Mouse (Mus musculus): Measurements from ENCODE around the gene Foxo1. TPM values are rescaled to one million over a fixed set of nuclear protein-coding genes. Genes with fewer than 3 reads are reported as not detected.
A peak's percentile ranks its signal among the peaks of the same experiment; 100 is the strongest.

Foxo1 gene
- polyA plus RNA-seq, 1 experiment from 2014 or later = 9.0 TPM

- H3K4me2 ChIP-seq (ENCODE audit: low read depth, low read length) = peak overlapping the region; percentile 95
- WGBS = 60% methylated on average over 5 of the region's 5 CpGs
These were observed 3.2 kb downstream of the Foxo1 start for GRCm38 (mm10) chr3:52271376-52271775.

GRCm38 (mm10) chr3:52272376-52272865 lies 4.3 kb downstream of the Foxo1 start:
- WGBS = 58% methylated on average over 8 of the region's 8 CpGs

More at GRCm38 (mm10) chr3:52271376-52271775, 3.2 kb downstream of the Foxo1 start:
- no peak overlapping the region for H3K27ac ChIP-seq (replicated peaks; ENCODE audit: low read depth, low read length)
- no peak overlapping the region for H3K9ac ChIP-seq (ENCODE audit: low read depth, low read length)
- ATAC-seq (ENCODE audit: low read depth) (no peak), DNase-seq (ENCODE audit: low spot score) (no peak)
- no peaks in the 10 kb centered on the region for H3K9me3 ChIP-seq (ENCODE audit: control insufficient read depth, low read length)
- H3K4me3 ChIP-seq (ENCODE audit: low read depth, low read length) = peak overlapping the region; percentile 93
- peaks cover 4% of the 10 kb centered on the region for H3K27me3 ChIP-seq (replicated peaks; ENCODE audit: control insufficient read depth, insufficient read depth, low read length)
- H3K36me3 ChIP-seq (ENCODE audit: control insufficient read depth, insufficient read depth, low read length) = no peaks in the 10 kb centered on the region
- peaks cover 12% of the 10 kb centered on the region for H3K4me1 ChIP-seq (ENCODE audit: control insufficient read depth, insufficient read depth, low read length)

GRCm38 (mm10) chr3:52274475-52274874 lies 6.3 kb downstream of the Foxo1 start:
- Histone ChIP-seq H3K4me3 (ENCODE audit: low read depth, low read length) (no peak overlapping the region), H3K27ac (replicated peaks; ENCODE audit: low read depth, low read length) (no peak overlapping the region), H3K4me1 (ENCODE audit: control insufficient read depth, insufficient read depth, low read length) (peaks cover 7% of the 10 kb centered on the region), H3K4me2 (ENCODE audit: low read depth, low read length) (no peak overlapping the region), H3K36me3 (ENCODE audit: control insufficient read depth, insufficient read depth, low read length) (no peaks in the 10 kb centered on the region), H3K9ac (ENCODE audit: low read depth, low read length) (no peak overlapping the region), H3K9me3 (ENCODE audit: control insufficient read depth, low read length) (no peaks in the 10 kb centered on the region), H3K27me3 (replicated peaks; ENCODE audit: control insufficient read depth, insufficient read depth, low read length) (no peaks in the 10 kb centered on the region)
- no peak for ATAC-seq (ENCODE audit: low read depth)
- DNase-seq (ENCODE audit: low spot score) = no peak

More at GRCm38 (mm10) chr3:52272376-52272865, 4.3 kb downstream of the Foxo1 start:
- no peak overlapping the region for H3K4me3 ChIP-seq (ENCODE audit: low read depth, low read length)
- H3K4me2 ChIP-seq (ENCODE audit: low read depth, low read length) = no peak overlapping the region
- no peaks in the 10 kb centered on the region for H3K27me3 ChIP-seq (replicated peaks; ENCODE audit: control insufficient read depth, insufficient read depth, low read length)
- no peaks in the 10 kb centered on the region for H3K9me3 ChIP-seq (ENCODE audit: control insufficient read depth, low read length)
- no peaks in the 10 kb centered on the region for H3K36me3 ChIP-seq (ENCODE audit: control insufficient read depth, insufficient read depth, low read length)
- no peak overlapping the region for H3K9ac ChIP-seq (ENCODE audit: low read depth, low read length)
- no peak overlapping the region for H3K27ac ChIP-seq (replicated peaks; ENCODE audit: low read depth, low read length)
- ATAC-seq (ENCODE audit: low read depth) = no peak
- peaks cover 7% of the 10 kb centered on the region for H3K4me1 ChIP-seq (ENCODE audit: control insufficient read depth, insufficient read depth, low read length)
- DNase-seq (ENCODE audit: low spot score) = no peak

- ATAC-seq (ENCODE audit: low read depth) = no peak
These were observed 7.0 kb downstream of the Foxo1 start for GRCm38 (mm10) chr3:52275037-52275555.

GRCm38 (mm10) chr3:52280681-52281080 lies 12.5 kb downstream of the Foxo1 start:
- no peaks in the 10 kb centered on the region for H3K27me3 ChIP-seq (replicated peaks; ENCODE audit: control insufficient read depth, insufficient read depth, low read length)
- no peak overlapping the region for H3K4me3 ChIP-seq (ENCODE audit: low read depth, low read length)
- DNase-seq (ENCODE audit: low spot score) (no peak), ATAC-seq (ENCODE audit: low read depth) (no peak)
- no peak overlapping the region for H3K9ac ChIP-seq (ENCODE audit: low read depth, low read length)
- WGBS = 87% methylated on average over 1 of the region's 1 CpGs
- no peaks in the 10 kb centered on the region for H3K9me3 ChIP-seq (ENCODE audit: control insufficient read depth, low read length)
- no peaks in the 10 kb centered on the region for H3K36me3 ChIP-seq (ENCODE audit: control insufficient read depth, insufficient read depth, low read length)
- H3K27ac ChIP-seq (replicated peaks; ENCODE audit: low read depth, low read length) = no peak overlapping the region
- H3K4me1 ChIP-seq (ENCODE audit: control insufficient read depth, insufficient read depth, low read length) = no peaks in the 10 kb centered on the region
- H3K4me2 ChIP-seq (ENCODE audit: low read depth, low read length) = no peak overlapping the region

More at GRCm38 (mm10) chr3:52275037-52275555, 7.0 kb downstream of the Foxo1 start:
- WGBS = 82% methylated on average over 9 of the region's 9 CpGs
- no peaks in the 10 kb centered on the region for H3K36me3 ChIP-seq (ENCODE audit: control insufficient read depth, insufficient read depth, low read length)
- H3K9me3 ChIP-seq (ENCODE audit: control insufficient read depth, low read length) = no peaks in the 10 kb centered on the region
- peaks cover 5% of the 10 kb centered on the region for H3K4me1 ChIP-seq (ENCODE audit: control insufficient read depth, insufficient read depth, low read length)
- DNase-seq (ENCODE audit: low spot score) = no peak
- H3K27me3 ChIP-seq (replicated peaks; ENCODE audit: control insufficient read depth, insufficient read depth, low read length) = no peaks in the 10 kb centered on the region
- H3K9ac ChIP-seq (ENCODE audit: low read depth, low read length) = no peak overlapping the region
- no peak overlapping the region for H3K27ac ChIP-seq (replicated peaks; ENCODE audit: low read depth, low read length)
- no peak overlapping the region for H3K4me2 ChIP-seq (ENCODE audit: low read depth, low read length)
- H3K4me3 ChIP-seq (ENCODE audit: low read depth, low read length) = no peak overlapping the region

GRCm38 (mm10) chr3:52281882-52282281 lies 13.7 kb downstream of the Foxo1 start:
- Histone ChIP-seq H3K36me3 (ENCODE audit: control insufficient read depth, insufficient read depth, low read length) (no peaks in the 10 kb centered on the region), H3K4me2 (ENCODE audit: low read depth, low read length) (no peak overlapping the region), H3K4me1 (ENCODE audit: control insufficient read depth, insufficient read depth, low read length) (no peaks in the 10 kb centered on the region), H3K9me3 (ENCODE audit: control insufficient read depth, low read length) (no peaks in the 10 kb centered on the region), H3K4me3 (ENCODE audit: low read depth, low read length) (no peak overlapping the region), H3K27ac (replicated peaks; ENCODE audit: low read depth, low read length) (no peak overlapping the region), H3K27me3 (replicated peaks; ENCODE audit: control insufficient read depth, insufficient read depth, low read length) (no peaks in the 10 kb centered on the region), H3K9ac (ENCODE audit: low read depth, low read length) (no peak overlapping the region; the same call in 1 of the 2 replicates)
- WGBS = 53% methylated on average over 3 of the region's 3 CpGs
- no peak for ATAC-seq (ENCODE audit: low read depth)
- no peak for DNase-seq (ENCODE audit: low spot score)

- H3K9ac ChIP-seq (ENCODE audit: low read depth, low read length) = no peak overlapping the region; the same call in 1 of the 2 replicates
- ATAC-seq (ENCODE audit: low read depth) (no peak), DNase-seq (ENCODE audit: low spot score) (no peak)
- no peaks in the 10 kb centered on the region for H3K9me3 ChIP-seq (ENCODE audit: control insufficient read depth, low read length)
- H3K4me1 ChIP-seq (ENCODE audit: control insufficient read depth, insufficient read depth, low read length) = no peaks in the 10 kb centered on the region
- H3K36me3 ChIP-seq (ENCODE audit: control insufficient read depth, insufficient read depth, low read length) = no peaks in the 10 kb centered on the region
- H3K27ac ChIP-seq (replicated peaks; ENCODE audit: low read depth, low read length) = no peak overlapping the region
- no peaks in the 10 kb centered on the region for H3K27me3 ChIP-seq (replicated peaks; ENCODE audit: control insufficient read depth, insufficient read depth, low read length)
- H3K4me2 ChIP-seq (ENCODE audit: low read depth, low read length) = no peak overlapping the region
- no peak overlapping the region for H3K4me3 ChIP-seq (ENCODE audit: low read depth, low read length)
- 30% methylated on average over 2 of the region's 2 CpGs for WGBS
These were observed 14.2 kb downstream of the Foxo1 start for GRCm38 (mm10) chr3:52282369-52282768.

GRCm38 (mm10) chr3:52283521-52283920 lies 15.4 kb downstream of the Foxo1 start:
- DNase-seq (ENCODE audit: low spot score) (no peak), ATAC-seq (ENCODE audit: low read depth) (no peak)
- Histone ChIP-seq H3K36me3 (ENCODE audit: control insufficient read depth, insufficient read depth, low read length) (no peaks in the 10 kb centered on the region), H3K4me2 (ENCODE audit: low read depth, low read length) (no peak overlapping the region), H3K27me3 (replicated peaks; ENCODE audit: control insufficient read depth, insufficient read depth, low read length) (no peaks in the 10 kb centered on the region), H3K9ac (ENCODE audit: low read depth, low read length) (no peak overlapping the region), H3K9me3 (ENCODE audit: control insufficient read depth, low read length) (no peaks in the 10 kb centered on the region), H3K27ac (replicated peaks; ENCODE audit: low read depth, low read length) (no peak overlapping the region), H3K4me1 (ENCODE audit: control insufficient read depth, insufficient read depth, low read length) (no peaks in the 10 kb centered on the region), H3K4me3 (ENCODE audit: low read depth, low read length) (no peak overlapping the region)
- 78% methylated on average over 6 of the region's 6 CpGs for WGBS

GRCm38 (mm10) chr3:52290811-52291210 lies 22.7 kb downstream of the Foxo1 start:
- ATAC-seq (ENCODE audit: low read depth) (no peak), DNase-seq (ENCODE audit: low spot score) (no peak)
- Histone ChIP-seq H3K4me3 (ENCODE audit: low read depth, low read length) (no peak overlapping the region), H3K4me2 (ENCODE audit: low read depth, low read length) (no peak overlapping the region), H3K27me3 (replicated peaks; ENCODE audit: control insufficient read depth, insufficient read depth, low read length) (no peaks in the 10 kb centered on the region), H3K9me3 (ENCODE audit: control insufficient read depth, low read length) (no peaks in the 10 kb centered on the region), H3K27ac (replicated peaks; ENCODE audit: low read depth, low read length) (no peak overlapping the region), H3K9ac (ENCODE audit: low read depth, low read length) (no peak overlapping the region), H3K4me1 (ENCODE audit: control insufficient read depth, insufficient read depth, low read length) (no peaks in the 10 kb centered on the region), H3K36me3 (ENCODE audit: control insufficient read depth, insufficient read depth, low read length) (no peaks in the 10 kb centered on the region)
- 93% methylated on average over 2 of the region's 2 CpGs for WGBS

All from embryonic facial prominence, embryonic 14.5 days (tissue).